Mouse (Mus musculus): ENCODE data around the gene Xrcc1. TPM values are rescaled to one million over a fixed set of nuclear protein-coding genes. Genes with fewer than 3 reads are reported as not detected.

Xrcc1 gene
- polyA plus RNA-seq, 1 experiment: 41.3 TPM

GRCm38 (mm10) chr7:24622967-24623366 lies 76.9 kb downstream of the Xrcc1 start:
- Histone ChIP-seq H3K4me1 (ENCODE audit: control insufficient read depth, insufficient read depth, low read length) (no peaks in the 10 kb centered on the region), H3K27ac (ENCODE audit: insufficient read depth, low read length) (no peak overlapping the region), H3K4me3 (ENCODE audit: insufficient read depth, low read length) (no peak overlapping the region)
- TF ChIP-seq POLR2A (IDR thresholded peaks at IDR 0.05; ENCODE audit: low read depth, low read length) (no peak), CTCF (IDR thresholded peaks at IDR 0.05; ENCODE audit: borderline replicate concordance, insufficient read depth, low read length) (no peak)

Other genes starting within 250 kb of the Xrcc1 start
- gene Zfp61, start 245.1 kb upstream of the Xrcc1 start, polyA plus RNA-seq (2011; ENCODE audit: insufficient read length, low read depth, missing spikeins): 11.7 and 14.8 TPM in 2 replicates
- 3.8 and 4.4 TPM in 2 replicates for gene Zfp94, start 229.6 kb upstream of the Xrcc1 start, polyA plus RNA-seq (2011; ENCODE audit: insufficient read length, low read depth, missing spikeins)
- not detected in 2 replicates for gene Tescl, start 212.4 kb upstream of the Xrcc1 start, polyA plus RNA-seq (2011; ENCODE audit: insufficient read length, low read depth, missing spikeins)
- not detected in 2 replicates for gene Lypd5, start 197.1 kb upstream of the Xrcc1 start, polyA plus RNA-seq (2011; ENCODE audit: insufficient read length, low read depth, missing spikeins)
- 1.9 and 3.4 TPM in 2 replicates for gene Kcnn4, start 176.0 kb upstream of the Xrcc1 start, polyA plus RNA-seq (2011; ENCODE audit: insufficient read length, low read depth, missing spikeins)
- gene Smg9, start 146.7 kb upstream of the Xrcc1 start, polyA plus RNA-seq (2011; ENCODE audit: insufficient read length, low read depth, missing spikeins): 14.8 and 18.1 TPM in 2 replicates
- gene Irgc1, start 94.0 kb upstream of the Xrcc1 start, polyA plus RNA-seq (2011; ENCODE audit: insufficient read length, low read depth, missing spikeins): not detected in 2 replicates
- gene Plaur, start 83.8 kb upstream of the Xrcc1 start, polyA plus RNA-seq (2011; ENCODE audit: insufficient read length, low read depth, missing spikeins): 35.2 and 70.2 TPM in 2 replicates
- gene Cadm4, start 64.3 kb upstream of the Xrcc1 start, polyA plus RNA-seq (2011; ENCODE audit: insufficient read length, low read depth, missing spikeins): 1.2 and 3.3 TPM in 2 replicates
- gene Zfp428, start 39.3 kb upstream of the Xrcc1 start, polyA plus RNA-seq (2011; ENCODE audit: insufficient read length, low read depth, missing spikeins): 5.6 and 8.9 TPM in 2 replicates
- gene AC161166.1, start 33.8 kb upstream of the Xrcc1 start, polyA plus RNA-seq (2011; ENCODE audit: insufficient read length, low read depth, missing spikeins): not detected in 2 replicates
- gene Irgq, start 15.6 kb upstream of the Xrcc1 start, polyA plus RNA-seq (2011; ENCODE audit: insufficient read length, low read depth, missing spikeins): 17.6 and 21.7 TPM in 2 replicates
- gene Pinlyp, start 171 bp upstream of the Xrcc1 start, polyA plus RNA-seq (2011; ENCODE audit: insufficient read length, low read depth, missing spikeins): not detected in 2 replicates
- gene Ethe1, start 41.3 kb downstream of the Xrcc1 start, polyA plus RNA-seq (2011; ENCODE audit: insufficient read length, low read depth, missing spikeins): 11.3 and 16.2 TPM in 2 replicates
- gene Zfp575, start 41.4 kb downstream of the Xrcc1 start, polyA plus RNA-seq (2011; ENCODE audit: insufficient read length, low read depth, missing spikeins): 2.3 and 2.6 TPM in 2 replicates
- gene Phldb3, start 64.5 kb downstream of the Xrcc1 start, polyA plus RNA-seq (2011; ENCODE audit: insufficient read length, low read depth, missing spikeins): 0.76 and 0.97 TPM in 2 replicates
- gene Lypd3, start 90.3 kb downstream of the Xrcc1 start, polyA plus RNA-seq (2011; ENCODE audit: insufficient read length, low read depth, missing spikeins): not detected in 2 replicates
- not detected in 2 replicates for gene Tex101, start 130.4 kb downstream of the Xrcc1 start, polyA plus RNA-seq (2011; ENCODE audit: insufficient read length, low read depth, missing spikeins)
- gene BC049730, start 163.0 kb downstream of the Xrcc1 start, polyA plus RNA-seq (2011; ENCODE audit: insufficient read length, low read depth, missing spikeins): not detected in 2 replicates
- gene Gm4763, start 180.6 kb downstream of the Xrcc1 start, polyA plus RNA-seq (2011; ENCODE audit: insufficient read length, low read depth, missing spikeins): not detected in 2 replicates
- not detected in 2 replicates for gene Cd177, start 214.0 kb downstream of the Xrcc1 start, polyA plus RNA-seq (2011; ENCODE audit: insufficient read length, low read depth, missing spikeins)
- not detected in 2 replicates for gene Ceacam10, start 230.9 kb downstream of the Xrcc1 start, polyA plus RNA-seq (2011; ENCODE audit: insufficient read length, low read depth, missing spikeins)

Measured in embryonic fibroblast, embryonic 13.5 days (primary cell).